Comparison of ENCODE assay signal across 14 mouse cellular contexts in genomic region chr5:128190243-128190820, GRCm38 (mm10).
A peak's percentile ranks its signal among the peaks of the same experiment; 100 is the strongest.
DNase-seq lines count a peak whose midpoint lies in the region; ATAC-seq and TF ChIP-seq lines count a peak whose summit lies in the region.
"Had no signal": no experiment of that assay in that cellular context is flagged by ENCODE, and none has a peak within 500 bp of the region (broad histone marks: within the 10 kb centered on the region; RNA-seq: fewer than 3 reads in every experiment).

No protein-coding gene starts in this region.

- 40% methylated on average over 14 of the region's 14 CpGs for WGBS in forebrain, postnatal 0 days
- 70% methylated on average over 14 of the region's 14 CpGs for WGBS in forebrain, embryonic 12.5 days
- WGBS in midbrain, embryonic 11.5 days = 83% methylated on average over 14 of the region's 14 CpGs
- WGBS in midbrain, embryonic 16.5 days = 68% methylated on average over 14 of the region's 14 CpGs
- 63% methylated on average over 14 of the region's 14 CpGs for WGBS in embryonic facial prominence, embryonic 11.5 days
- WGBS in limb, embryonic 11.5 days = 58% methylated on average over 14 of the region's 14 CpGs

- H3K27me3 ChIP-seq in forebrain, postnatal 0 days (ENCODE audit: insufficient read depth, low read length) = no peaks in the 10 kb centered on the region
- H3K27me3 ChIP-seq in forebrain, embryonic 12.5 days = no peaks in the 10 kb centered on the region
- H3K27me3 ChIP-seq in midbrain, embryonic 11.5 days (ENCODE audit: control insufficient read depth, insufficient read depth, low read length) = no peaks in the 10 kb centered on the region
- H3K27me3 ChIP-seq in midbrain, embryonic 16.5 days (ENCODE audit: control insufficient read depth, insufficient read depth, low read depth, low read length) = no peaks in the 10 kb centered on the region
- H3K27me3 ChIP-seq in embryonic facial prominence, embryonic 11.5 days (ENCODE audit: control insufficient read depth, insufficient read depth, low read length) = no peaks in the 10 kb centered on the region
- H3K27me3 ChIP-seq in limb, embryonic 11.5 days (ENCODE audit: control insufficient read depth, insufficient read depth, low read length) = no peaks in the 10 kb centered on the region
- H3K27me3 ChIP-seq: limb, embryonic 13.5 days had no signal

- H3K4me3 ChIP-seq in forebrain, postnatal 0 days (ENCODE audit: low read depth, low read length) = no peak overlapping the region
- no peak overlapping the region for H3K4me3 ChIP-seq in forebrain, embryonic 12.5 days (replicated peaks)
- H3K4me3 ChIP-seq in midbrain, embryonic 11.5 days (ENCODE audit: low read depth, low read length) = no peak overlapping the region
- H3K4me3 ChIP-seq in midbrain, embryonic 16.5 days (ENCODE audit: low read depth, low read length) = no peak overlapping the region
- no peak overlapping the region for H3K4me3 ChIP-seq in embryonic facial prominence, embryonic 11.5 days (ENCODE audit: low read depth, low read length)
- no peak overlapping the region for H3K4me3 ChIP-seq in limb, embryonic 11.5 days (ENCODE audit: low read depth, low read length)
- H3K4me3 ChIP-seq: limb, embryonic 13.5 days had no signal

- no peak overlapping the region for H3K27ac ChIP-seq in forebrain, postnatal 0 days (ENCODE audit: low read depth, low read length)
- no peak overlapping the region for H3K27ac ChIP-seq in forebrain, embryonic 12.5 days
- no peak overlapping the region for H3K27ac ChIP-seq in midbrain, embryonic 11.5 days (ENCODE audit: low read depth, low read length)
- H3K27ac ChIP-seq in midbrain, embryonic 16.5 days (ENCODE audit: low read length) = no peak overlapping the region
- no peak overlapping the region for H3K27ac ChIP-seq in embryonic facial prominence, embryonic 11.5 days (replicated peaks; ENCODE audit: low read depth, low read length)
- no peak overlapping the region for H3K27ac ChIP-seq in limb, embryonic 11.5 days (replicated peaks; ENCODE audit: low read depth, low read length)
- H3K27ac ChIP-seq: limb, embryonic 13.5 days had no signal

- H3K36me3 ChIP-seq in forebrain, postnatal 0 days (ENCODE audit: insufficient read depth) = no peaks in the 10 kb centered on the region
- H3K36me3 ChIP-seq in forebrain, embryonic 12.5 days (replicated peaks) = no peaks in the 10 kb centered on the region
- H3K36me3 ChIP-seq in midbrain, embryonic 11.5 days (ENCODE audit: control insufficient read depth, insufficient read depth, low read length) = no peaks in the 10 kb centered on the region
- no peaks in the 10 kb centered on the region for H3K36me3 ChIP-seq in midbrain, embryonic 16.5 days (ENCODE audit: control insufficient read depth, insufficient read depth, low read length)
- no peaks in the 10 kb centered on the region for H3K36me3 ChIP-seq in embryonic facial prominence, embryonic 11.5 days (replicated peaks; ENCODE audit: control insufficient read depth, insufficient read depth, low read depth, low read length)
- H3K36me3 ChIP-seq in limb, embryonic 11.5 days (ENCODE audit: control insufficient read depth, insufficient read depth, low read length) = no peaks in the 10 kb centered on the region
- H3K36me3 ChIP-seq: limb, embryonic 13.5 days had no signal

- no peak overlapping the region for H3K4me2 ChIP-seq in forebrain, postnatal 0 days (ENCODE audit: low read depth)
- H3K4me2 ChIP-seq in forebrain, embryonic 12.5 days = no peak overlapping the region
- H3K4me2 ChIP-seq in midbrain, embryonic 11.5 days = no peak overlapping the region
- H3K4me2 ChIP-seq in midbrain, embryonic 16.5 days (ENCODE audit: low read length) = no peak overlapping the region
- no peak overlapping the region for H3K4me2 ChIP-seq in embryonic facial prominence, embryonic 11.5 days (ENCODE audit: low read depth, low read length)
- no peak overlapping the region for H3K4me2 ChIP-seq in limb, embryonic 11.5 days (ENCODE audit: low read depth, severe bottlenecking)
- H3K4me2 ChIP-seq: limb, embryonic 13.5 days had no signal

- H3K9me3 ChIP-seq in forebrain, postnatal 0 days (ENCODE audit: low read length) = no peaks in the 10 kb centered on the region
- H3K9me3 ChIP-seq in forebrain, embryonic 12.5 days = no peaks in the 10 kb centered on the region
- no peaks in the 10 kb centered on the region for H3K9me3 ChIP-seq in midbrain, embryonic 11.5 days (ENCODE audit: control insufficient read depth, low read length)
- no peaks in the 10 kb centered on the region for H3K9me3 ChIP-seq in midbrain, embryonic 16.5 days (replicated peaks; ENCODE audit: control insufficient read depth, low read length, poor library complexity, severe bottlenecking)
- no peaks in the 10 kb centered on the region for H3K9me3 ChIP-seq in embryonic facial prominence, embryonic 11.5 days (replicated peaks; ENCODE audit: control insufficient read depth, low read length)
- no peaks in the 10 kb centered on the region for H3K9me3 ChIP-seq in limb, embryonic 11.5 days (ENCODE audit: control insufficient read depth, low read length)
- H3K9me3 ChIP-seq: limb, embryonic 13.5 days had no signal

- H3K9ac ChIP-seq in forebrain, postnatal 0 days = no peak overlapping the region
- no peak overlapping the region for H3K9ac ChIP-seq in forebrain, embryonic 12.5 days
- H3K9ac ChIP-seq in midbrain, embryonic 11.5 days (ENCODE audit: low read length) = no peak overlapping the region
- no peak overlapping the region for H3K9ac ChIP-seq in midbrain, embryonic 16.5 days (ENCODE audit: low read depth, low read length)
- H3K9ac ChIP-seq in embryonic facial prominence, embryonic 11.5 days (replicated peaks; ENCODE audit: low read length) = no peak overlapping the region
- no peak overlapping the region for H3K9ac ChIP-seq in limb, embryonic 11.5 days (ENCODE audit: low read length)
- H3K9ac ChIP-seq: limb, embryonic 13.5 days had no signal

- H3K4me1 ChIP-seq in forebrain, postnatal 0 days (ENCODE audit: insufficient read depth) = no peaks in the 10 kb centered on the region
- 0 out of 2 replicates have a peak, but pooled peaks cover 4% of the 10 kb centered on the region for H3K4me1 ChIP-seq in forebrain, embryonic 12.5 days
- H3K4me1 ChIP-seq in midbrain, embryonic 11.5 days (ENCODE audit: control insufficient read depth, insufficient read depth, low read length) = no peaks in the 10 kb centered on the region
- peaks cover 6% of the 10 kb centered on the region; the same call in 1 of the 2 replicates for H3K4me1 ChIP-seq in midbrain, embryonic 16.5 days (ENCODE audit: control insufficient read depth, insufficient read depth, low read length)
- no peaks in the 10 kb centered on the region for H3K4me1 ChIP-seq in embryonic facial prominence, embryonic 11.5 days (ENCODE audit: control insufficient read depth, insufficient read depth, low read length)
- H3K4me1 ChIP-seq in limb, embryonic 11.5 days (ENCODE audit: control insufficient read depth, insufficient read depth, low read length) = no peaks in the 10 kb centered on the region

- ATAC-seq in forebrain, postnatal 0 days = peak; percentile 29; the same call in 1 of the 2 replicates
- ATAC-seq in forebrain, embryonic 12.5 days (ENCODE audit: low FRiP score) = no peak
- ATAC-seq in midbrain, embryonic 11.5 days (ENCODE audit: low FRiP score) = no peak
- no peak for ATAC-seq in midbrain, embryonic 16.5 days
- ATAC-seq in embryonic facial prominence, embryonic 11.5 days (replicated peaks; ENCODE audit: insufficient number of reproducible peaks, low FRiP score, low TSS enrichment, low read depth) = no peak
- no peak for ATAC-seq in limb, embryonic 11.5 days (ENCODE audit: insufficient number of reproducible peaks, low FRiP score, low TSS enrichment, low read depth)

- no peak for TF ChIP-seq CTCF in forebrain, postnatal 0 days (IDR thresholded peaks at IDR 0.05; ENCODE audit: low read depth)

- peak; percentile 36 for DNase-seq in forebrain, postnatal 0 days
- DNase-seq in midbrain, embryonic 11.5 days (ENCODE audit: low spot score, missing footprints) = peak; percentile 23
- peak; percentile 61 for DNase-seq in embryonic facial prominence, embryonic 11.5 days (ENCODE audit: low spot score)
- DNase-seq in limb, embryonic 11.5 days (ENCODE audit: low spot score) = peak; percentile 36
- DNase-seq in ovary, postnatal 36 days (ENCODE audit: low spot score) = no peak
- DNase-seq in layer of hippocampus, postnatal 10 days (ENCODE audit: low spot score in 2 of 2) = no peak
- DNase-seq: gastrocnemius, postnatal 14 days; heart, postnatal 10 days; lung, postnatal 14 days; spleen, adult 18-20 months; thymus, adult 18-20 months had no signal

Comparison
In these comparisons a context has a peak if more than half of its experiments do, and no peak if none do; other contexts are left out.
1. DNase-seq: peak in forebrain, postnatal 0 days (single experiment), midbrain, embryonic 11.5 days (single experiment), embryonic facial prominence, embryonic 11.5 days (single experiment) and limb, embryonic 11.5 days (single experiment); none in ovary, postnatal 36 days (single experiment) and layer of hippocampus, postnatal 10 days (0 of 2).